Mouse (Mus musculus) kidney, adult 2 months (tissue): ENCODE results near the gene Zfp217. TPM values are rescaled to one million over a fixed set of nuclear protein-coding genes. Genes with fewer than 3 reads are reported as not detected.
A peak's percentile ranks its signal among the peaks of the same experiment; 100 is the strongest.

Source experiments
- DNase-seq: peaks from one replicate; pipeline ENCODE4 v3.0.0; 2021
- H3K27ac ChIP-seq: fragments of 200-500 bp; 2 replicates; pipeline ENCODE4 v1.5.1; 2012; ENCODE audit warnings: low read depth, low read length, control low read depth, inconsistent platforms; ENCODE audit not compliant: insufficient read depth
- H3K27me3 ChIP-seq: fragments of 200-500 bp; replicated peaks from 2 replicates; pipeline ENCODE4 v1.6.1; 2012; ENCODE audit warnings: mild to moderate bottlenecking, moderate library complexity, low read length, inconsistent platforms; ENCODE audit not compliant: control insufficient read depth, insufficient read depth
- H3K36me3 ChIP-seq: fragments of 200-500 bp; 2 replicates; pipeline ENCODE4 v1.6.1; 2012; ENCODE audit warnings: mild to moderate bottlenecking, moderate library complexity, low read length, inconsistent platforms; ENCODE audit not compliant: control insufficient read depth, insufficient read depth
- H3K4me1 ChIP-seq: fragments of 200-500 bp; 2 replicates; pipeline ENCODE4 v1.6.1; 2011; ENCODE audit warnings: low read length; ENCODE audit not compliant: control insufficient read depth, insufficient read depth
- H3K4me3 ChIP-seq: fragments of 200-500 bp; 2 replicates; pipeline ENCODE4 v1.5.1; 2011; ENCODE audit warnings: mild to moderate bottlenecking, low read depth, low read length, control low read depth; ENCODE audit not compliant: insufficient read depth
- CTCF ChIP-seq: fragments of 200-500 bp; conservative IDR thresholded peaks from 2 replicates; pipeline ENCODE4 v1.5.1; 2011; ENCODE audit warnings: low read depth, mild to moderate bottlenecking, control low read depth, low read length, moderate library complexity, mixed read lengths; ENCODE audit not compliant: insufficient read depth, insufficient read length
- POLR2A ChIP-seq: fragments of 200-500 bp; IDR thresholded peaks from one replicate; pipeline ENCODE4 v1.6.1; 2011; ENCODE audit warnings: low read depth, low read length, control low read depth
- WGBS: fragments of 180-500 bp; shearing (Covaris S2); methylation state at CpG from one replicate; pipeline ENCODE4 v1.1.7; 2018; 5-methylcytosine and 5-hydroxymethylcytosine counted together
- polyA plus RNA-seq: library from polyadenylated mRNA; depleted of rRNA; stranded (reverse); fragments of >200 nt; gene quantifications from 2 replicates; pipeline ENCODE4 v1.2.3, GENCODE M21; 2012

Gene Zfp217
- polyA plus RNA-seq, 1 experiment, result 8.2 TPM

DNA sequence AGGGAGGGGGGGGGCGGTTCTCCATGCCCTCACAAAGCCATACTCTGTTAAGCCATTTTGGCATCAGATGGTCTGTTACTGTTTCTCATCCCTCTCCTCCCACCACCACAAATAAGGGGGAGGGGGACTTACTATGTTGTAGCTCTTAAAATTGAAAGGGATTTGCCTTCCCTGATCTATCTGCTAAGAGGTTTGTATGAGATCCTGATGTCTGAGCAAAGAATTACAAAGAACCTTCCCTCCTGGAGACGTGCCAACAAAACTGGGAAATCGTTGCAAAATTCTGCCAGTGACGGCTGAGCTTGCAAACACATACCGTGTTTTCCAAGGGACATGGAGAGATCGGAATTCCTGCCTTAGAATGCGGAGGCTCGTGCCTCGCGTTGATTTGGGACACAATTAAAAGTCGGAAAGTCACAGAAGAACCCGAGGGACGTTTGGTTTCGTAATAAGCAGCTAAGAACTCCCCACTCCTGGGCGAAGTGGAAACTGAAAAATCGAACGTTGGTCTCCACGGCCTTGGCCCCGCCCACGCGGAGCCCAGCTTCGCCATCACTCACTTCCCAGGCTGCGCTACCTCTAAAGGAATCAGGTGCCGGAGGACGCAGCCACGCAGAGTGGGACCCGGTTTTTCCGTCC, 14.7 kb downstream of the Zfp217 start:
- Histone ChIP-seq H3K4me3 (peak overlapping the region; percentile 68), H3K27ac (peak overlapping the region; percentile 88), H3K36me3 (no peaks in the 10 kb centered on the region), H3K4me1 (peaks cover 11% of the 10 kb centered on the region; the same call in 1 of the 2 replicates), H3K27me3 (no peaks in the 10 kb centered on the region)
- peak; percentile 92 for DNase-seq
- TF ChIP-seq CTCF (no peak), POLR2A (no peak)
- under 1% methylated on average over 28 of the region's 28 CpGs for WGBS

DNA sequence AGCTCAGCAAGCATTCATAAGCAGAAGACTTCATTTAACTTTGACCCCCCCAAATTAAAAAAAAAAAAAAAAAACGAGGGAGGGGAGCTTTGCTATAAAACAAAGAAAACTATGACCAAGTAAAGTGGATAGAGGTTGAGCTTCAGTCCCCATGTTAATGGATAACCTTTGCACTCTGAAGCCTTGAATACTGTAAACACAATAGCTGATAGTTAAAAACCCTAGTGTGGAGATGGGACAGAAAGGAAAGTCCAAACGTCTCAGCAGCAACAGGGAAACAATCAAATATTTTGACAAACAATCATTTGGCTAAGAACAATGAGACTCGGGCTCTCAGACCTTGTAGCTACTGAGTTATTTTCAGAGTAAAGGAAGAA, 15.2 kb downstream of the Zfp217 start:
- TF ChIP-seq CTCF, result no peak
- TF ChIP-seq POLR2A, result no peak
- peak; percentile 61 for DNase-seq
- H3K27me3 ChIP-seq, result no peaks in the 10 kb centered on the region
- H3K4me3 ChIP-seq, result peak overlapping the region; percentile 68
- H3K36me3 ChIP-seq, result no peaks in the 10 kb centered on the region
- under 1% methylated on average over 3 of the region's 3 CpGs for WGBS
- H3K4me1 ChIP-seq, result peaks cover 14% of the 10 kb centered on the region
- H3K27ac ChIP-seq, result peak overlapping the region; percentile 88

DNA sequence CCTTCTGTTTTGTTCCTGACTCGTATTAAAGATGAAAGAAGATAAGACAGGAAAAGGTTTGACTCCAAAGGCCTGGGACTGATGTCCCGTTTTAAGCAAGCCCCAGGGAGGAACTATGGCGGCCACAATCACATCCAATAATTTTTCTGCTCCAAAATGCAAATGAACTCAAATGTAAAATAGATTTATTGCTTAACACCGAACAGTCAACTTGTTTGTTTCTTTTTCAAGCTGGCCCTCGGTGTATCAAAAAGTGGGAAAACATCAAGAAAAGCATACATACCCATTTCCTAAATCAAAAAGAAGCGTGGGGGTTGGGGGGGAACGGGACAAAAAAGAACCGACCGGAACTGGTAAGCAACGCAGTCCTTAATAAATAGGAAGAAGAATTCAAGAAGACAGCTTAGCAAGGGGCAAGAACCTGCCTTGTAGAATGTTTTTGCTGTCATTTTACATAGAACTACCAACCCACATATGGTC, 15.9 kb downstream of the Zfp217 start:
- Histone ChIP-seq H3K27me3 (no peaks in the 10 kb centered on the region), H3K4me1 (peaks cover 21% of the 10 kb centered on the region), H3K4me3 (peak overlapping the region; percentile 25; the same call in 1 of the 2 replicates), H3K27ac (peak overlapping the region; percentile 69; the same call in 1 of the 2 replicates), H3K36me3 (no peaks in the 10 kb centered on the region)
- peak; percentile 40 for DNase-seq
- TF ChIP-seq CTCF (no peak), POLR2A (no peak)
- WGBS, result 4% methylated on average over 10 of the region's 10 CpGs

DNA sequence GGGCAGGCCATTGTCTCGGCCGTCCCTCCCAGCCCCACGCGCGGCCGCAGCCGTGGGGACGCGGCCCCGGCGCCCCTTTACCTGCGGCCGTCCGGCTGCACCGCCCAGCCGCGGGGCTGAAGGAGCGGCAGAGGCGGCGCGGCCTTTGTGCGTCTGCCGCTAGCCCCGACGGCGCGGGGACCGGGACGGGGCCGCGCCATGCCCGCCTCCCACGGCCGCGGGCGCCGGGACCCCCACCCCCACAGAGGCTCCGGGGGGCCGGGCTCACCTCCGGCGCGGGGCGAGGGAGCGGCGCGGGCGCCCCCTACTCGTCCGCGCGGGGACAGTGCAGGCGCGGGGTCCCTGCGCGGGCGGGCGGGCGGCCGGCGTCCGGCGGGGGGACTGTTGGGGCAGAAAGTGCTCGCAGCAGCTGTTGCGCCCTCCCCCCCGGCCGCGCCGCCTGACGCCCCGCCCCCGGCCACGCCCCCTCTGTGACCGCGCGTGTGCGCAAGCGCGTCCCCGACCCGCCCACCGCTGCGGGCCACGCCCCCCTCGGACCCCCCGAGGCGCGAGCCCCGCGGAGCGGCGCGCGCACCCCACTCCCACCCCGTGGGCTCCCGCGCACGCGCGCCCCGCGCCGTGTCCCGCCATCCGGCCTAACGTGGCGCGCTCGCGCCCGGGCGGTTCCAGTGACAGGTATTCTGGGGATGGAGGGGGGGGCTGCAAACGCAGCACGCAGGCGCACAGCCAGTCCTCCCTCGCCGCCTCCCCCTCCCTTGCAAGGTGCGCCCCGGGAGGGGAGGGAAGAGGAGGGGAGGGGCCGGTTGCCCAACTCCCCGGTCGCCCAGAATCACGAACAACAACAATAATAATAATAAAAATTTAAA, 16.9 kb downstream of the Zfp217 start:
- TF ChIP-seq POLR2A (no peak), CTCF (no peak)
- peak; percentile 90 for DNase-seq
- peaks cover 25% of the 10 kb centered on the region for H3K4me1 ChIP-seq

DNA sequence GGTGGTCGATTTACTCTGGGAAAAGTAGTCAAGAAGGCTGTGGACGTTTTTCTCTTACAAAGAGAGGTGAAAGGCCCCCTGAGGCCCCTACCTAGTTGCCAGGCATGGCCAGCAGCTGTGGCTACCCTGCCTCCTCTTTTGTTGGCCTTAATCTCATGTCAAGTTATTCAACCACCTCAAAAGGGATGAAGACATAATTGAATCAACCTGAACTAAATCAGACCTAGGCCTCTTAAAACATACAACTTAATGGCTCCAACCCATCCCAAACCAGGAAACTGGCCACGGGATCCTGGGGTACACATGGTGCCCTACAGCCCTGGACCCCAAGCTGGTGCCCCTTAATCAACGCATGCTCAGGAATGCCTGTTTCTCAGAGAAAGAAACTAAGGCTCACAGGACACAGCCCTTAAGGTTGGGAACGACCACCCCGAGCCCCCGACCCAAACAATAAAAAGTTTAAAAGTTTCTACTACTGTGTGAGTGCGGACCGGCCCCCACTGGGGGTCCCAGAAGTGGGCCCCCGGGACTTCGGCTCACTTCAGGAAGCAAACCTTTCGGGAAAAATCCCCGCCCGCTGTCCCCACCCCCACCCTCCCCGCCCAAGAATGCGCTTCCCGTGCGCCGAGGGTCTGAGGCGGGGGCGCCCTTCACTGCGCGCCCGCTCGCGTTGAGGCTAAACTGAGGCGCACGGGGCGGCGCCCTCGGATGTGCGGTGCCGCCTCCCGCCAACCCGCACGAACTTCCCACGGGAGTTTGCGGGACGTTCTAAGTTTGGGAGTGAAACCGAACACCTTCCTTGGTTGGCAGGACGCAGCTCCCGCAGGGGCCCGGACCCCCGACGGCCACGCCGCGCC, 17.8 kb downstream of the Zfp217 start:
- H3K27ac ChIP-seq, result peak overlapping the region; percentile 74
- no peaks in the 10 kb centered on the region for H3K36me3 ChIP-seq
- 1% methylated on average over 48 of the region's 48 CpGs for WGBS
- H3K27me3 ChIP-seq, result no peaks in the 10 kb centered on the region
- TF ChIP-seq CTCF, result no peak
- no peak for TF ChIP-seq POLR2A
- peaks cover 26% of the 10 kb centered on the region for H3K4me1 ChIP-seq
- DNase-seq, result no peak
- H3K4me3 ChIP-seq, result peak overlapping the region; percentile 80

More for the DNA sequence above, 16.9 kb downstream of the Zfp217 start:
- WGBS, result 1% methylated on average over 92 of the region's 122 CpGs
- Histone ChIP-seq H3K36me3 (no peaks in the 10 kb centered on the region), H3K4me3 (peak overlapping the region; percentile 80), H3K27ac (peak overlapping the region; percentile 74), H3K27me3 (no peaks in the 10 kb centered on the region)

DNA sequence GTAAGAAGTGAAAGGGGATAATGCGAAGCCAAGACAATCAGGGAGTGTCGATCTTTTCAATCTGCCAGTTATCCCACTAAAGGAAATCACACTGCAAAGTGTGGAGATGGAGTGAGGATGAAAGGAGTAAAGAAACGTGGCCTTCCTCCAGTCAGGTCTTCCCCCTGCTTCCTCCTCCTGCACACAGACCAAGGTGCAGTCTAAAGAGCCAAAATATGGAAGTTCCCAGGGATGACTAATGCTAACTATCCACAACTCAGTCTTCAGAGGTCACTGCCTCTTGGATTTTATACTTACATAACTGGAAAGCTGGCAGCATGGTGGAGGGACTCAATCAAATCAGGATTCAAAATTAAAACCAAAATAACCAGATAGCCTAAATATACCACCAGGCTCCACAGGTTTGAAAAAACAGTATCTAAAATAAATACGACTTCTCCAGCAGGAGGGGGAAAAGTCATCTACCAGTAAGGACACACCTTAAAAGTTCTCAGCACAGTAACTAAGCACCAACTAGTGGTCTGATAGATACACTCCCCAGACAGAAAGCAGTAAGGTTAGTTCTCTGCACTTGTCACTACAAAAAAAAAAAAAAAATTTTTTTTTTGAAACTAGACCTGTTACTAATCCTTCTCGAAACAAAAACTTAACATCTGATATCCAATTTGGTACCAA, 18.5 kb downstream of the Zfp217 start:
- 34% methylated on average over 5 of the region's 5 CpGs for WGBS
- Histone ChIP-seq H3K36me3 (no peaks in the 10 kb centered on the region), H3K4me3 (no peak overlapping the region), H3K27ac (no peak overlapping the region; the same call in 1 of the 2 replicates), H3K27me3 (no peaks in the 10 kb centered on the region), H3K4me1 (peaks cover 29% of the 10 kb centered on the region)
- TF ChIP-seq POLR2A, result no peak
- no peak for TF ChIP-seq CTCF
- peak; percentile 46 for DNase-seq
